Mouse (Mus musculus) G1E (cell line): ENCODE data around the gene Bcl2l12.

Experiments used
- CTCF ChIP-seq: IDR thresholded peaks from 2 replicates; pipeline ENCODE4 v1.5.1; 2012; ENCODE audit warnings: low read depth, low read length, inconsistent platforms, mixed read lengths
- GATA1 ChIP-seq: IDR thresholded peaks from 2 replicates; pipeline ENCODE4 v1.6.1; 2012; ENCODE audit warnings: borderline replicate concordance, low read length, inconsistent platforms, mixed read lengths
- GATA2 ChIP-seq: IDR thresholded peaks from 2 replicates; pipeline ENCODE4 v1.6.1; 2012; ENCODE audit warnings: low read depth, low read length, inconsistent platforms, borderline replicate concordance
- POLR2AphosphoS5 ChIP-seq: IDR thresholded peaks from 2 replicates; pipeline ENCODE4 v1.6.1; 2012; ENCODE audit warnings: low read depth, low read length, inconsistent platforms; ENCODE audit not compliant: insufficient replicate concordance
- TAL1 ChIP-seq: conservative IDR thresholded peaks from 2 replicates; pipeline ENCODE4 v1.6.1; 2012; ENCODE audit warnings: low read depth, low read length, inconsistent platforms, mixed read lengths

- no peak for TF ChIP-seq CTCF
- no peak for TF ChIP-seq GATA1
- TF ChIP-seq GATA2, result no peak
- no peak for TF ChIP-seq TAL1
- TF ChIP-seq POLR2AphosphoS5, result no peak
These were observed 9.3 kb upstream of the Bcl2l12 start for GRCm38 (mm10) chr7:45007846-45008245.
